Mouse (Mus musculus) heart, postnatal 10 days (tissue): ENCODE data around the gene March7. TPM values are rescaled to one million over a fixed set of nuclear protein-coding genes. Genes with fewer than 3 reads are reported as not detected.
A peak's percentile ranks its signal among the peaks of the same experiment; 100 is the strongest.

ENCODE experiments used
- DNase-seq, 2 experiments: peaks; one replicate each; pipeline ENCODE4 v3.0.0; 2021
- intact Hi-C: fragments of 180-260 bp; cut with DNase I; formaldehyde crosslinking; loops from one replicate; pipeline ENCODE4 v1.15.1; 2025
- total RNA-seq, 2 experiments: library from RNA; stranded (reverse); gene quantifications; 2 replicates each; pipeline ENCODE4 v1.2.3; 2021

The March7 gene
- 10 to 100 TPM; 47.4 to 52.6 TPM for total RNA-seq

- intact Hi-C loops: loop anchor here (2.0 to 10.0 kb wide), 3 partner anchors 85 to 685 kb away; no protein-coding TSS in a partner anchor
- peak; percentile 90 to 91 for DNase-seq
Measured at GRCm38 (mm10) chr2:60209703-60210651, at the start of gene March7, which contains the start of gene Baz2b. Gene March7, plus strand, starts transcription at chr2:60209887. Gene Baz2b, minus strand, starts transcription at chr2:60209839.

DNA sequence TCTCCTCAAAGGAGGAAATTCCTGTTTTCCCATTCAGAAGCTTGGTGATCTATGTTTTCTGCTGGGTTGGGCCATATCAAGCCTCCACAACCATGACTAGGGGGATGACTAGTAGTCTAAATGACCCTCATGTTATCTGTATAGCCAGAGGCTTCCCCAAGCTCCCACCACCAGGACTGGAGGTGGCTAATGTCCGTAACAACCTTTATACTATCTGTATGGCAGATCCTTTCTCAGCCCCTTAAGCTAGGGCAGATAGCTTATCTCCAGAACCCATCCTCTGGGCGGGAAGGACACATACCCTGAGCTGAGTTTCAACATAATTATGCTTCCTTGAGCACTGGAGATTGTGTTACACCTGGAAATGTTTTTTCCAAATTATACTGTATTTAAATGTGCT is 45.9 kb upstream of the March7 start:
- DNase-seq: no peak
- intact Hi-C loops: no loop called here

GRCm38 (mm10) chr2:60165679-60166078 is 44.0 kb upstream of the March7 start:
- DNase-seq: no peak
- intact Hi-C loops: no loop called here

DNA sequence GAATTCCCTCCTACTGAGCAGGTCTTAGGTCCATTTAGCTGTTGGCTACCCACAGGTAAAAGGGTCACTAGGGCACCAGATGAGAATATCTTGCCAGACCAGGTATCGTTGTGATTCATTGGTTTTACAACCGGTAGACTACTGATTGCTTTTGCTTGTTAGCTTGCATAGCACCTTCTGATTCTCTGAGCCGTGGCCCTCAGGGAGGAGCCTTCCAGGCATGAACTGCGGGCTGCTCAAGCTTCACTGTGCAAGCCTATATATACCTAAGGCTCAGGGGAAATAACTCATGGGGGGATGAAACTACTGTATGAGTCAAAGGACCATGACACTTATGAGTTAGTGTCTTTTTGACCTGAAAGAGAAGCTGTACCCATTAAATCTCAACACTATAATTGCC is 42.8 kb upstream of the March7 start:
- no peak for DNase-seq
- intact Hi-C loops: no loop called here

DNA sequence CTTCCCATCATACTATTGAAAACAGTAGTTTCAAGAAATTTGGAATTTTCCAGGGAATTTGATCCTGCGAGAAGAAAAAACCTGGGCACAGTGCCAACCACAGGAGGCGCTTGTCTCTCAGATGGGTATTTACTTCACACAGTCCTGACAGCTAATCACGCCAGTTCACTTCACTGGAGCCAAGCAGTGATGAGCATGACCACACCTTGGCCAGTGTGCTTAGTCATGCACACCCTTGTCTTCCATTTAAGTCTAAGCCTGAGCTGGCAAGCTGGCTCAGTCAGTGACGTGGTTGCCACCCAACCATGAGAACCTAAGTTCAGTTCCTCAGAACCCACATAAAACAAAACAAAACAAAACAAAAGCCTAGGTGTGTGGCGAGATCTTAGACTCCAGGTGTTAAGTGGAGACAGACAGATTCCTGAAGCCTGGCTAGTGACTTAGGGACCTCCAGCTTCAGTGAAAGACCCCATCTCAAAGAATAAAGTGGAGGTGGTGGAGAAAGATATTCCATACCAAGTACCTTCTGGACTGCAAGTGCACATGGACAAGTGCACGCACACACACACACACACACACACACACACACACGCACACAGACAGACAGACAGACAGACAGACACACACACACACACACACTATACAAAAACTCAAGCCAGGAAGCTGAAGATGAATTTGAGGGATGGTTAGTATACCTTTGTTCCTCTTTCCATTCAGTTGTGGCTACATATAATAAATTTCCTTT is 37.7 kb upstream of the March7 start:
- intact Hi-C loops: no loop called here
- DNase-seq: peak; percentile 13 to 32

DNA sequence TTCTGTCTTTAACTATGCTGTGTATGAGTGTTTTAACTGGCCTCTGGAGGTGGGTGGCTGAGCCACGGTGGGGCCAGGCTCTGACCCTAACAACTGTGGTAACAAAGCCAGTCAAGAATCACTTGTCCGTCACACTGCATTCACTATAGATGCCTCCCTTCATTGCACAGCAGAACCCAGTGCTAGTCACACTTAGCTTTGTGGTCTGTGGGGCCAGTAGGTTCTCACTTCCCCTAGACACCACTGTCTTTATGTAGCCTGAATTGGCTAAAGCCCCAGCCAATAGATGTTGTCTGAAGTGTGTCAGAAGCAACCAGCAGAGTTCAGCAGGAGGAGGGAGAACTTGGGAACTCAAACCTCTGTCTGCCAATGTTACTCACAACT is 37.2 kb upstream of the March7 start:
- intact Hi-C loops: no loop called here
- peak; percentile 10 to 23 for DNase-seq

- intact Hi-C loops: no loop called here
- no peak for DNase-seq
Measured at GRCm38 (mm10) chr2:60173190-60173589, 36.5 kb upstream of the March7 start.

- intact Hi-C loops: no loop called here
- DNase-seq: no peak
Measured at GRCm38 (mm10) chr2:60173595-60173994, 36.1 kb upstream of the March7 start.

DNA sequence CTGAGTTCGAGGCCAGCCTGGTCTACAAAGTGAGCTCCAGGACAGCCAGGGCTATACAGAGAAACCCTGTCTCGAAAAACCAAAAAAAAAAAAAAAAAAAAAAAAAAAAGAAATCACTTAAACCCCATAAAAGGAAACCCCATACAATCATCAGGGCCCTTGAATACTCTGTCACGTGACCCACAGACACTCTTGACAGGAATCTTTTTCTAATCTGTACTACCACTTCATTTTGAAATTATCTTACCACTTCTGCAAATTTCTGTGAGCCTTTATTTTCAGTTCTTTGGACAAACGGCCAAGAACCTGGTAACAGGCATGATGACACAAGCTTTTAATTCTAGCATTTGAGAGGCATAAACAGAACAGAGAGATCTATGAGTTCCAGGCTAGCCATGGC is 34.6 kb upstream of the March7 start:
- intact Hi-C loops: no loop called here
- DNase-seq: no peak

GRCm38 (mm10) chr2:60176087-60176486 is 33.6 kb upstream of the March7 start:
- DNase-seq: no peak
- intact Hi-C loops: no loop called here

DNA sequence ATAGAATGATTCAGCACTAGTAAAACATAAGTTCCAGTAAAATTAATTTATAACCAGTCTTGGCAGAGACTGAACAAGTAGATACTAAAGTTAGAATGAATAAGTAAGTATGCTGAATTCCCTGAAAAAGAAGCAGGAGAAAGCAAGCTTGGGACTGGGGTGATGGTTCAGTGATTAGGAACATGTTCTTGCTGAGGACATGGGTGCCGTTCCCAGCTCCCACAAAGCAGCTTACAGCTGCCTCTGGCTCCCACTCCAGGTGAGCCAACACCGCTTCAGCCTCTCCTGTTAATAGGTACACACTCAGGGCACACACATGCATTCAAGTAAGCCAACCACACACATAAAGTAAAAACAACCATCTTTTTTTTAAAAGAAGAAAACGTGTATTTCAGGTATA is 32.2 kb upstream of the March7 start:
- no peak for DNase-seq
- intact Hi-C loops: no loop called here

GRCm38 (mm10) chr2:60181696-60182095 is 28.0 kb upstream of the March7 start:
- intact Hi-C loops: no loop called here

GRCm38 (mm10) chr2:60196841-60197240 is 12.8 kb upstream of the March7 start:
- intact Hi-C loops: no loop called here

More at GRCm38 (mm10) chr2:60181696-60182095, 28.0 kb upstream of the March7 start:
- no peak for DNase-seq

DNA sequence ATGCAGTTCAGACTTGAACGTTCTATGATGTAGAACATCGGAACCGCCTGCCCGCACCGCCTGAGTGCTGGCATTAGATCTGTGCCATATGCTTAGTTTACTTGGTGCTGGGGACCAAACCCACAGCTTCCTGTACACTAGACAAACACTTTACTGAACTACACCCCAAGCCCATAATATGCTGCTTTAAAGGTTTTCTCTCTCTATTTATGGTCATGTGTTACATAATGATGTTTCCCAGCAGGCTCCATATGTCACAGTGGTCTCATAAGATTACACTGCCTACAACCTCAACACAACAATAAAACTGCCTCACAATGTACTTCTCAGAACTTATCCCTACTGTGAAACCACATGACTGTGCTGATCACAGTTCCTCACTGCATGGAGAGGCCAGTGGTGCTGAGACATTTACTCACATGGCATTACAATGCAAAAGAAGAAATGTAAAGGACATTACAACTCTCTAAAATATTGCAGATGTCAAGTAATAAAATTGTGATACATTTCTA is 9.6 kb upstream of the March7 start:
- no peak for DNase-seq
- intact Hi-C loops: loop anchor here (10.0 kb wide), 1 partner anchor 675 kb away; no protein-coding TSS in a partner anchor

More at GRCm38 (mm10) chr2:60196841-60197240, 12.8 kb upstream of the March7 start:
- no peak for DNase-seq

- DNase-seq: peak; percentile 52 to 68
- intact Hi-C loops: loop anchor here (10.0 kb wide), 1 partner anchor 676 kb away; no protein-coding TSS in a partner anchor
Measured at GRCm38 (mm10) chr2:60200667-60201066, 9.0 kb upstream of the March7 start.

- DNase-seq: no peak
- intact Hi-C loops: loop anchor here (10.0 kb wide), 1 partner anchor 678 kb away; no protein-coding TSS in a partner anchor
Measured at GRCm38 (mm10) chr2:60202900-60203530, 6.7 kb upstream of the March7 start.

DNA sequence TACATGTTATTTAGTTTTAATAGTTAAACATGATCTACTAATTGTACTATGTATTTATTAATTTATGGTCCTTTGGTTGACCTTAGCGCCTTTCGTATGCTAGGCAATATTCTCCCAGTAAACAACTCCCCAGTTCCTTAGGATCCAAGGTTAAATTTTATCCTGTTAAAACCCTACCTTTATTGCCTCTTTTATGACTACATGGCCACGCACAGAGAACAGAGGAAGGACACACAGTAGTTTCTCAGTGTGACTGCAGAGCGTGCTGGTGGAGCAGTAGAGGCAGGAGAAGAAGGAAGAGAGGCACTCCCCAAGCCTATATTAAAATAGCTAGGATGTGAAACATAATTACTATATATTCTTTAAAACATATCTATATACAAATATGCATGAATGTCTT is 6.0 kb upstream of the March7 start:
- no peak for DNase-seq
- intact Hi-C loops: loop anchor here (10.0 kb wide), 1 partner anchor 679 kb away; no protein-coding TSS in a partner anchor

- DNase-seq: no peak
- intact Hi-C loops: loop anchor here (10.0 kb wide), 1 partner anchor 679 kb away; no protein-coding TSS in a partner anchor
Measured at GRCm38 (mm10) chr2:60204162-60204561, 5.5 kb upstream of the March7 start.

DNA sequence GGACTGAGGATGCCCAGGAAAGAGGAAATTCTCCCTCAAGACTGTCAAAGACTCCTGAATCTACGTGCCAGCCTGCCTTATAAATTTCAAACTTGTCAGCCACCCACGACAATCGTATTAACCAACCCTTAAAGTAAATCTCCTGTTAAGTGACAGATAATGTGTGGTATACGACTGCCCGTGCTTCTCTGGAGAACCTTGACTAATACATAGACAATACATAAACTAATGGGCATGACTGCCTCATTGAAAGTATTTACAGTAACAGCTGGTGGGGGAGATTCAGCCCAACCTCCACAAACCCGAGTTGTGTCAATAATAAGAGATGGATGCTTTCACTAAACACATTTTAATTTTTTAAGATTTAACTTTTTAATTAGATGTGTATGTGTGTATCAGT is 3.9 kb upstream of the March7 start:
- no peak for DNase-seq
- intact Hi-C loops: loop anchor here (5.0 to 10.0 kb wide), 2 partner anchors 183 to 681 kb away; no protein-coding TSS in a partner anchor

- DNase-seq: peak; percentile 64 to 70
- intact Hi-C loops: loop anchor here (2.0 to 10.0 kb wide), 3 partner anchors 84 to 684 kb away; no protein-coding TSS in a partner anchor
Measured at GRCm38 (mm10) chr2:60209122-60209611, 520 bp upstream of the March7 start.
